Mouse (Mus musculus): ENCODE measurements around the gene Anxa3.

DNA sequence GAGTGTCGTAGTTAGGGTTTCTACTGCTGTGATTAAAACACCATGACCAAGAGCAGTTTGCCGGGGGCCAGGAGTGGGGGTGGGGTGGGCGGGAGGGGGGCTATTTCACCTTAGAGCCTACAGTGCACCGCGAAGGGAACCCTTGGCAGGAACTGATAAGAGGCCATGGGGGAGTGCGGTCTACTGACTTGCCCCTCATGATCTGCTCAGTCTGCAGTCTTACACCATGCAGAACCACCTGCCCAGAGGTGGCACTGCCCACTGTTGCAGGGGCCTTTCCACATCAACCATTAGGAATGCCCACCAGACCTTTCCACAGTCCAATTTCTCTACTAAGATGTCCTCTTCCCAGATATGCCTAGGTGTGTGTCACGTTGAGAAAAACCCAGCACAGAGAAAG, 92.1 kb downstream of the Anxa3 start:
- no peak for TF ChIP-seq POLR2A (IDR thresholded peaks at IDR 0.05; ENCODE audit: low read depth, low read length)
- TF ChIP-seq CTCF (conservative IDR thresholded peaks at IDR 0.05; ENCODE audit: insufficient read depth, insufficient read length, low read depth, low read length): no peak

Data from kidney, adult 2 months (tissue).